Mouse (Mus musculus) liver, adult 2 months (tissue): ENCODE measurements at regions not wholly inside any gene's neighbourhood (a gene's known extent, or its start where the extent isn't known, plus 50 kb on each side); places are given as distances from the start of the nearest gene placed in this dataset.

Experiments
- DNase-seq: peaks from one replicate; pipeline ENCODE4 v3.0.0-alpha.2; 2011; ENCODE audit warnings: low read depth, low spot score; ENCODE audit errors: extremely low read depth
- H3K27ac ChIP-seq: fragments of 200-500 bp; replicated peaks from 2 replicates; pipeline ENCODE4 v1.5.1; 2012; ENCODE audit warnings: low read depth, mild to moderate bottlenecking, control low read depth, inconsistent platforms, low read length; ENCODE audit not compliant: insufficient read depth
- H3K27me3 ChIP-seq: fragments of 200-500 bp; 2 replicates; pipeline ENCODE4 v1.6.1; 2012; ENCODE audit warnings: mild to moderate bottlenecking, moderate library complexity, low read length, inconsistent platforms; ENCODE audit not compliant: control insufficient read depth, insufficient read depth
- H3K36me3 ChIP-seq: fragments of 200-500 bp; 2 replicates; pipeline ENCODE4 v1.6.1; 2012; ENCODE audit warnings: low read length, inconsistent platforms; ENCODE audit not compliant: control insufficient read depth, insufficient read depth
- H3K4me1 ChIP-seq: fragments of 200-500 bp; 2 replicates; pipeline ENCODE4 v1.6.1; 2011; ENCODE audit warnings: low read length; ENCODE audit not compliant: control insufficient read depth, insufficient read depth
- H3K4me3 ChIP-seq: fragments of 200-500 bp; 2 replicates; pipeline ENCODE4 v1.5.1; 2011; ENCODE audit warnings: low read depth, mild to moderate bottlenecking, control low read depth, low read length, moderate library complexity; ENCODE audit not compliant: insufficient read depth
- H3K79me2 ChIP-seq: fragments of 200-500 bp; 2 replicates; pipeline ENCODE4 v1.6.1; 2012; ENCODE audit warnings: inconsistent platforms, mild to moderate bottlenecking, low read length, moderate library complexity; ENCODE audit not compliant: control insufficient read depth, insufficient read depth
- H3K9ac ChIP-seq: fragments of 200-500 bp; 2 replicates; pipeline ENCODE4 v1.6.1; 2012; ENCODE audit warnings: low read depth, mild to moderate bottlenecking, control low read depth, inconsistent platforms, low read length
- CTCF ChIP-seq: fragments of 200-500 bp; IDR thresholded peaks from 2 replicates; pipeline ENCODE4 v1.5.1; 2011; ENCODE audit warnings: low read depth, low read length, control low read depth
- POLR2A ChIP-seq: fragments of 200-500 bp; IDR thresholded peaks from 2 replicates; pipeline ENCODE4 v1.6.1; 2011; ENCODE audit warnings: low read length, control low read depth; ENCODE audit not compliant: insufficient read depth; ENCODE audit errors: extremely low read depth
- WGBS: fragments of 180-500 bp; shearing (Covaris S2); methylation state at CpG from one replicate; pipeline ENCODE4 v1.1.7; 2018; 5-methylcytosine and 5-hydroxymethylcytosine counted together

DNA sequence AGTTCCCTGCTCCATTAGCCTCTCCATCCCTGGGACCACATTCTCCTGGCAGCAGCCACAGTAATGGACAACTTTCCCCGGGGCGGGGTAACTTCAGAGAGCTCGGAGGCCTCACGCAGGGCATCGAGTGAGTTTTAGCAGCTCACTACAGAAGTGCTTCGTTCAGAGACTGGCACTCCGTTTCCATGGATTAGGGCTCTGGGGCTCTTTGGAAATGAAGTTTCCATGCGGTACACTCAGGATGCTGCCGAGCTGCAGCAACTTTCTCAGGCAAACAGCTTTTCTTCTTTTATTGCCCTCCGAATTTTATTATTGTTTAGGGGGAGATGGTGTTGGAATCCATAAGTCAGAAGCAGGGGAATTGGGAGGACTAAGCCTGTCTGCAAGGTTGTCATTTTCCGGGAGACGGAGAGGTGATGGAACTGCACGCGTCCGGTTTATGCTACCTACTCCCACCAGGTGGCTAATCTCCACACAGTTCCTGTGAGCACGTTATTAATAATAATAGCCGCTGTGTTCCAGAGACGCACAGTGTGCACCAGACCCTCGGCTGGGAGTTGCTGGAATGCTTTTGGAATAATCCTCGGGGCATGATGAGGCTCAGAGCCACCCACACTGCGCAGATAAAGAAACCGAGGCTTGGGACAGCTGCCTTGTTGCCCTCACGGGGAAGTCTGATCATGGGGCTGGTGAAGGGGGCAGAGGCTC, 460.4 kb upstream of the 3110018I06Rik start:
- H3K9ac ChIP-seq = no peak overlapping the region
- TF ChIP-seq POLR2A (no peak), CTCF (no peak)
- H3K27ac ChIP-seq = no peak overlapping the region
- H3K79me2 ChIP-seq = no peaks in the 10 kb centered on the region
- DNase-seq = no peak
- 44% methylated on average over 23 of the region's 23 CpGs for WGBS
- H3K27me3 ChIP-seq = no peaks in the 10 kb centered on the region
- no peaks in the 10 kb centered on the region for H3K4me1 ChIP-seq
- no peak overlapping the region for H3K4me3 ChIP-seq
- H3K36me3 ChIP-seq = no peaks in the 10 kb centered on the region

GRCm38 (mm10) chr12:107028985-107029384, 459.4 kb upstream of the 3110018I06Rik start:
- no peaks in the 10 kb centered on the region for H3K27me3 ChIP-seq
- no peak for TF ChIP-seq POLR2A
- no peak for TF ChIP-seq CTCF
- H3K36me3 ChIP-seq = no peaks in the 10 kb centered on the region
- no peaks in the 10 kb centered on the region for H3K4me1 ChIP-seq
- WGBS = 53% methylated on average over 1 of the region's 1 CpGs
- no peaks in the 10 kb centered on the region for H3K79me2 ChIP-seq
- DNase-seq = no peak
- no peak overlapping the region for H3K9ac ChIP-seq
- H3K27ac ChIP-seq = no peak overlapping the region
- H3K4me3 ChIP-seq = no peak overlapping the region

DNA sequence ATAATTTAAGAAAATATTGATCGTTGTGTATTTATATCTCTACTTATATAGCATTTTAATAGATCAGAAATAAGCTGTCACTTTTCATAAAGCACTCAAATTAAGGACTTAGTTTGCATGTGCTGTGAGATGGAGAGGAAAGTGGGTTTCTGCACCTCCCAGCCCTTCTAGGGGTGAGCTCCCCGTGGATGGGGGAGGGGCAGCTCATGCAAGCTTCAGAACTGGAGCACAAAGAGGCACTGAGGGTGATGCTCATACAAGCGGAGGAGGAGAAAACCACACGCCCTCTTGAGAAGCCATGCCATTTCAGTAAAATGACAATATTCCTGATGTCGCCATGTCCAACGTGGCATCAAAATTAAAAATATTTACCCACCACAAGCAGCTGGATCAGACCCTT, 452.1 kb upstream of the 3110018I06Rik start:
- Histone ChIP-seq H3K4me3 (no peak overlapping the region), H3K9ac (no peak overlapping the region), H3K79me2 (no peaks in the 10 kb centered on the region), H3K27me3 (no peaks in the 10 kb centered on the region), H3K36me3 (no peaks in the 10 kb centered on the region), H3K4me1 (no peaks in the 10 kb centered on the region), H3K27ac (no peak overlapping the region)
- no peak for DNase-seq
- WGBS = 71% methylated on average over 6 of the region's 6 CpGs
- no peak for TF ChIP-seq CTCF
- TF ChIP-seq POLR2A = no peak

GRCm38 (mm10) chr12:107041927-107042652, 446.3 kb upstream of the 3110018I06Rik start:
- no peak overlapping the region for H3K27ac ChIP-seq
- H3K27me3 ChIP-seq = no peaks in the 10 kb centered on the region; the same call in 1 of the 2 replicates
- 81% methylated on average over 13 of the region's 13 CpGs for WGBS
- TF ChIP-seq CTCF (no peak), POLR2A (no peak)
- no peak for DNase-seq
- no peak overlapping the region for H3K4me3 ChIP-seq
- no peaks in the 10 kb centered on the region for H3K4me1 ChIP-seq
- no peaks in the 10 kb centered on the region for H3K36me3 ChIP-seq
- no peaks in the 10 kb centered on the region for H3K79me2 ChIP-seq
- H3K9ac ChIP-seq = no peak overlapping the region

- H3K79me2 ChIP-seq = no peaks in the 10 kb centered on the region
- no peak for TF ChIP-seq POLR2A
- H3K36me3 ChIP-seq = no peaks in the 10 kb centered on the region
- no peaks in the 10 kb centered on the region for H3K4me1 ChIP-seq
- no peak overlapping the region for H3K9ac ChIP-seq
- H3K27me3 ChIP-seq = no peaks in the 10 kb centered on the region; the same call in 1 of the 2 replicates
- no peak for DNase-seq
- no peak overlapping the region for H3K4me3 ChIP-seq
- H3K27ac ChIP-seq = no peak overlapping the region
- 69% methylated on average over 3 of the region's 3 CpGs for WGBS
These were observed 441.9 kb upstream of the 3110018I06Rik start for GRCm38 (mm10) chr12:107046496-107046895.

DNA sequence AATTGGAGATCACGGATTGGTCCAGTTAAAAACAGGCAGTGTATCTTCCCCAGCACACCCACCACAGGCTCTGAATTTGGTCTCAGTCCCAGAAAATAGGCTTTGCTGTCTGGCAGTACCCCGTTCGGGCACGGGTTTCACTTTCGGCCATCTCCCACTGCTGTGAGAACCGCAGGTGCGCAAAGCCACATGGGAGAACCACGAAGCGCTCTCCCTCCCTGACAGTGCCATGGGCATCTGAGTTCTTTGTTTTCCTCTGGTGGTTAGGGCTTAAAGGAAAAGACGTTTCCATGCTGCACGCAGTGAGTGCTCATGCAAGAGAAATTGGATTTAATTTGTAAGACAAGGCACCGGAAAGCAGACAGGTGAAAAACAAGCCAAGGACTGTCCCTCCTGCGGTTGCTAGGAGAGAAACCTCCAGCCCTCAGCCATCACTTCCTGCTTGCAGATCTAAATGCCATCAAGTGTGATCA, 441.3 kb upstream of the 3110018I06Rik start:
- 64% methylated on average over 13 of the region's 13 CpGs for WGBS
- H3K27ac ChIP-seq = no peak overlapping the region
- H3K27me3 ChIP-seq = no peaks in the 10 kb centered on the region; the same call in 1 of the 2 replicates
- H3K4me1 ChIP-seq = no peaks in the 10 kb centered on the region
- H3K4me3 ChIP-seq = no peak overlapping the region
- H3K9ac ChIP-seq = no peak overlapping the region
- H3K36me3 ChIP-seq = no peaks in the 10 kb centered on the region
- H3K79me2 ChIP-seq = no peaks in the 10 kb centered on the region
- TF ChIP-seq POLR2A = no peak
- DNase-seq = no peak
